Mouse (Mus musculus): ENCODE results near the gene Il27ra.

DNA sequence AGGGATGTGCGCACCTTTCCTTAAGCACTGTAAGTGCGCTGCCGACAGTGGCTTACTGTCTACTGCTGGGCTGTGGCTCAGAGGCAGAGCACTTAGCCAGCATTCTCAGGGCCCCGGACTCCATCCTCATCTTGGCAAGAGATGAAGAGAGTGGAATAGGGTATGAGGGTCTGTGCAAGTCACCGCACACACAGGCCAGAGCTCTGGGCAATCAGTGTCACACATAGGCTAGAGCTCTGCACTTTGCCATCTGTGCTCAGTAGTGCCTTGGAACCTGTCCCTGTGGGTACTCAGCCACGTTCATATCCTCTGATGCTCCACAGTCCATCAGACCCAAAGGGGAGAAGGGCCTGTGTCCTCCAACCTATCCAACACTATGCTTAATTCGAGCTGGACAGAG, 60.9 kb downstream of the Il27ra start:
- no peak for TF ChIP-seq CTCF (IDR thresholded peaks at IDR 0.05; ENCODE audit: low read depth)
- TF ChIP-seq EP300 (IDR thresholded peaks at IDR 0.05; ENCODE audit: low read depth), result no peak

Data from liver, embryonic 14.5 days (tissue).